Mouse (Mus musculus) MEL-GATA-1-ER (cell line): ENCODE data around the gene Ccdc124.

Experiments
- DNase-seq: peaks from one replicate; pipeline ENCODE4 v3.0.0-alpha.2; 2012; ENCODE audit warnings: low read depth; ENCODE audit errors: extremely low read depth

Ccdc124 gene

GRCm38 (mm10) chr8:70871195-70871807 lies 2.4 kb downstream of the Ccdc124 start:
- DNase-seq = no peak

GRCm38 (mm10) chr8:70869601-70870041 lies 4.1 kb downstream of the Ccdc124 start:
- DNase-seq = peak; percentile 56

GRCm38 (mm10) chr8:70869199-70869571 lies 4.5 kb downstream of the Ccdc124 start:
- DNase-seq = no peak

- DNase-seq = peak; percentile 19
Observed at GRCm38 (mm10) chr8:70868559-70869198, 5.1 kb downstream of the Ccdc124 start.

- DNase-seq = no peak
Observed at GRCm38 (mm10) chr8:70866566-70866965, 7.2 kb downstream of the Ccdc124 start.

- no peak for DNase-seq
Observed at GRCm38 (mm10) chr8:70866001-70866520, 7.7 kb downstream of the Ccdc124 start.

GRCm38 (mm10) chr8:70865350-70866000 lies 8.3 kb downstream of the Ccdc124 start:
- peak; percentile 96 for DNase-seq

- peak; percentile 39 for DNase-seq
Observed at GRCm38 (mm10) chr8:70864712-70865221, 9.0 kb downstream of the Ccdc124 start.

- no peak for DNase-seq
Observed at GRCm38 (mm10) chr8:70863956-70864711, 9.6 kb downstream of the Ccdc124 start.

GRCm38 (mm10) chr8:70862824-70863641 lies 10.7 kb downstream of the Ccdc124 start, which contains the start of gene Kcnn1:
Kcnn1 (minus strand) TSS chr8:70863258.
- no peak for DNase-seq

- no peak for DNase-seq
Observed at GRCm38 (mm10) chr8:70857516-70857915, 16.2 kb downstream of the Ccdc124 start.

GRCm38 (mm10) chr8:70856541-70857197 lies 17.1 kb downstream of the Ccdc124 start:
- DNase-seq = peak; percentile 24

- no peak for DNase-seq
Observed at GRCm38 (mm10) chr8:70856028-70856427, 17.7 kb downstream of the Ccdc124 start.

GRCm38 (mm10) chr8:70853863-70854262 lies 19.9 kb downstream of the Ccdc124 start:
- peak; percentile 62 for DNase-seq

- no peak for DNase-seq
Observed at GRCm38 (mm10) chr8:70852595-70853231, 21.0 kb downstream of the Ccdc124 start.

GRCm38 (mm10) chr8:70851837-70852236 lies 21.9 kb downstream of the Ccdc124 start:
- DNase-seq = no peak

GRCm38 (mm10) chr8:70850947-70851346 lies 22.8 kb downstream of the Ccdc124 start:
- DNase-seq = no peak

- no peak for DNase-seq
Observed at GRCm38 (mm10) chr8:70850132-70850845, 23.4 kb downstream of the Ccdc124 start.
